In the genomic region with DNA sequence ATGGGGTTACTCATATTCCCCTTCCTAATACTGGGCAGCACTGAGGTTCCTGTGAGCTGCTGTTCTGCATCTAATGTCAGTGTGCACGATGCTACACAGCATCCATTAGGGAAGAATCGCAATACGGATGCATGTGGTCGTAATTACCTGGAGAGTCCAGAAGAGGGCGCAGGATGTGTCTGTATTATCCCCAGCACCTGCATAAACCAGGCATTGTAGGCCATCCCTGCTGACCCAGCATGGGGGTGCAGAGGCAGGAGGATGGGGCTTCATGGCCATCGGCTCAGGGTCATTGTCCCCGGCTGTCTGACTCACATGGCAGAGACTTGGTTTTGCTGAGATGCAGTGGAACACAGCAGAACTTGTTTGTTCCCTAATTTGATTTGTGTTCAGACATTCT, we compare ENCODE assay signal across 8 mouse cellular contexts. TPM values are rescaled to one million over a fixed set of nuclear protein-coding genes. Genes with fewer than 3 reads are reported as not detected.
A peak's percentile ranks its signal among the peaks of the same experiment; 100 is the strongest.
DNase-seq lines count a peak whose midpoint lies in the region; ATAC-seq lines count a peak whose summit lies in the region.

No protein-coding gene starts in this region.

- H3K4me3 ChIP-seq in embryonic facial prominence, embryonic 11.5 days (ENCODE audit: low read depth, low read length) = no peak overlapping the region

- WGBS in embryonic facial prominence, embryonic 11.5 days = 21% methylated on average over 7 of the region's 7 CpGs

- no peaks in the 10 kb centered on the region for H3K9me3 ChIP-seq in embryonic facial prominence, embryonic 11.5 days (replicated peaks; ENCODE audit: control insufficient read depth, low read length)

- no peaks in the 10 kb centered on the region for H3K27me3 ChIP-seq in embryonic facial prominence, embryonic 11.5 days (ENCODE audit: control insufficient read depth, insufficient read depth, low read length)

- no peaks in the 10 kb centered on the region; the same call in 1 of the 2 replicates for H3K4me1 ChIP-seq in embryonic facial prominence, embryonic 11.5 days (ENCODE audit: control insufficient read depth, insufficient read depth, low read length)

- no peaks in the 10 kb centered on the region for H3K36me3 ChIP-seq in embryonic facial prominence, embryonic 11.5 days (replicated peaks; ENCODE audit: control insufficient read depth, insufficient read depth, low read depth, low read length)

- H3K27ac ChIP-seq in embryonic facial prominence, embryonic 11.5 days (replicated peaks; ENCODE audit: low read depth, low read length) = no peak overlapping the region

- H3K9ac ChIP-seq in embryonic facial prominence, embryonic 11.5 days (replicated peaks; ENCODE audit: low read length) = no peak overlapping the region

- no peak overlapping the region for H3K4me2 ChIP-seq in embryonic facial prominence, embryonic 11.5 days (ENCODE audit: low read depth, low read length)

- ATAC-seq in cerebellum, adult (ENCODE audit: insufficient number of reproducible peaks, low FRiP score, low TSS enrichment) = no peak
- no peak; the same call in 1 of the 2 replicates for ATAC-seq in embryonic facial prominence, embryonic 11.5 days (replicated peaks; ENCODE audit: insufficient number of reproducible peaks, low FRiP score, low TSS enrichment, low read depth)
- 0 out of 2 replicates have a peak, but pooled peaks have one; percentile 17 for ATAC-seq in megakaryocyte-erythroid progenitor cell, adult 5-6 weeks (replicated peaks; ENCODE audit: low FRiP score, low TSS enrichment, poor library complexity, severe bottlenecking)

- DNase-seq in cerebellum, adult 11 months = peak; percentile 77
- DNase-seq in adrenal gland, postnatal 10 days = peak; percentile 85
- peak; percentile 83 for DNase-seq in embryonic facial prominence, embryonic 11.5 days (ENCODE audit: low spot score)
- peak; percentile 80 for DNase-seq in heart, postnatal 4 days
- peak; percentile 74 for DNase-seq in left cerebral cortex, adult 11 months (ENCODE audit: low spot score)
- DNase-seq in right cerebral cortex, postnatal 4 days = peak; percentile 66

RNA-seq across cellular contexts. Expression of a gene that starts 3.6 kb away (rescaled TPM):
- 100 to 1,000 TPM; 722 to 784 TPM for total RNA-seq in adrenal gland, postnatal 10 days (2021)
- polyA plus RNA-seq in embryonic facial prominence, embryonic 11.5 days (2014; fragmentation: Nextera tagmentation; extraction: Ambion mirVana) = 428 and 430 TPM in 2 replicates
- 100 to 1,000 TPM; 633 to 638 TPM for total RNA-seq in heart, postnatal 4 days (2021)
- total RNA-seq in megakaryocyte-erythroid progenitor cell, adult 5-6 weeks (2014; fragmentation: Nextera tagmentation) = 154 and 177 TPM in 2 replicates
- 99.5 and 128 TPM in 2 replicates for total RNA-seq in megakaryocyte-erythroid progenitor cell, adult 5-6 weeks (2017)

RNA-seq across cellular contexts. Expression of a gene that starts 22.1 kb away (rescaled TPM):
- total RNA-seq in adrenal gland, postnatal 10 days (2021) = 10 to 100 TPM; 31.9 to 39.9 TPM
- 19.8 and 26.1 TPM in 2 replicates for polyA plus RNA-seq in embryonic facial prominence, embryonic 11.5 days (2014; fragmentation: Nextera tagmentation; extraction: Ambion mirVana)
- total RNA-seq in heart, postnatal 4 days (2021) = 10 to 100 TPM; 22.4 to 24.3 TPM
- 24.6 and 25.2 TPM in 2 replicates for total RNA-seq in megakaryocyte-erythroid progenitor cell, adult 5-6 weeks (2014; fragmentation: Nextera tagmentation)
- total RNA-seq in megakaryocyte-erythroid progenitor cell, adult 5-6 weeks (2017) = 20.4 and 28.7 TPM in 2 replicates

RNA-seq across cellular contexts. Expression of a gene that starts 45.6 kb away (rescaled TPM):
- 10 to 100 TPM; 46.9 to 50.7 TPM for total RNA-seq in adrenal gland, postnatal 10 days (2021)
- 409 and 469 TPM in 2 replicates for polyA plus RNA-seq in embryonic facial prominence, embryonic 11.5 days (2014; fragmentation: Nextera tagmentation; extraction: Ambion mirVana)
- total RNA-seq in heart, postnatal 4 days (2021) = 10 to 100 TPM; 63.0 to 65.1 TPM
- not detected in 2 replicates for total RNA-seq in megakaryocyte-erythroid progenitor cell, adult 5-6 weeks (2014; fragmentation: Nextera tagmentation)
- total RNA-seq in megakaryocyte-erythroid progenitor cell, adult 5-6 weeks (2017) = not detected in 2 replicates

RNA-seq across cellular contexts. Expression of a gene that starts 58.5 kb away (rescaled TPM):
- 1 to 10 TPM; 2.4 to 5.5 TPM for total RNA-seq in adrenal gland, postnatal 10 days (2021)
- 2.4 and 2.5 TPM in 2 replicates for polyA plus RNA-seq in embryonic facial prominence, embryonic 11.5 days (2014; fragmentation: Nextera tagmentation; extraction: Ambion mirVana)
- under 1 TPM; 0.60 to 0.83 TPM for total RNA-seq in heart, postnatal 4 days (2021)
- 1.3 and 1.6 TPM in 2 replicates for total RNA-seq in megakaryocyte-erythroid progenitor cell, adult 5-6 weeks (2014; fragmentation: Nextera tagmentation)
- 2.9 and 3.8 TPM in 2 replicates for total RNA-seq in megakaryocyte-erythroid progenitor cell, adult 5-6 weeks (2017)

Comparison
In these comparisons a context has a peak if more than half of its experiments do, and no peak if none do; other contexts are left out.
1. RNA of a gene that starts 45.6 kb away (total RNA-seq): 63.0 to 65.1 TPM in heart, postnatal 4 days and 46.9 to 50.7 TPM in adrenal gland, postnatal 10 days; not detected in megakaryocyte-erythroid progenitor cell, adult 5-6 weeks; every median in the first group is over 10 times any median in the second.
2. Peak in every context shown above with its lines, with median percentiles within 50 percentile points of each other: DNase-seq.